Mouse (Mus musculus): ENCODE data around the gene Prr12.

- TF ChIP-seq GATA1 (IDR thresholded peaks at IDR 0.05; ENCODE audit: borderline replicate concordance, low read length) (no peak), FLI1 (IDR thresholded peaks at IDR 0.05; ENCODE audit: low read length) (no peak)
These were observed 21.3 kb upstream of the Prr12 start for GRCm38 (mm10) chr7:45073949-45074348.
